Mouse (Mus musculus) heart, postnatal 14 days (tissue): ENCODE results near the gene Zfp513. TPM values are rescaled to one million over a fixed set of nuclear protein-coding genes. Genes with fewer than 3 reads are reported as not detected.
A peak's percentile ranks its signal among the peaks of the same experiment; 100 is the strongest.

Experiments used
- DNase-seq, 2 experiments: peaks; one replicate each; pipeline ENCODE4 v3.0.0; 2021 to 2022
- intact Hi-C: fragments of 180-260 bp; cut with DNase I; formaldehyde crosslinking; loops from one replicate; pipeline ENCODE4 v1.15.1; 2025
- total RNA-seq, 2 experiments: library from RNA; stranded (reverse); gene quantifications; 2 replicates each; pipeline ENCODE4 v1.2.3; 2021

Zfp513 gene
- total RNA-seq, 2 experiments from 2014 or later: 9.9 to 10.6 TPM

- DNase-seq: no peak
- intact Hi-C loops: loop anchor here (10.0 kb wide), 1 partner anchor 144 kb away; no protein-coding TSS in a partner anchor
Measured at GRCm38 (mm10) chr5:31181183-31181770, 20.8 kb downstream of the Zfp513 start.

- DNase-seq: peak; percentile 92 to 96
- intact Hi-C loops: loop anchor here (5.0 to 10.0 kb wide), 2 partner anchors 123 to 145 kb away; no protein-coding TSS in a partner anchor
Measured at GRCm38 (mm10) chr5:31179766-31180630, 22.1 kb downstream of the Zfp513 start, which contains the start of the genes Gm29609 and Gtf3c2. TSS of gene Gm29609 (minus strand) at chr5:31179911. TSS of gene Gtf3c2 (minus strand) at chr5:31180144.

- no peak for DNase-seq
- intact Hi-C loops: loop anchor here (5.0 kb wide), 1 partner anchor 122 kb away; no protein-coding TSS in a partner anchor
Measured at GRCm38 (mm10) chr5:31179301-31179765, 22.8 kb downstream of the Zfp513 start.

- intact Hi-C loops: no loop called here
- DNase-seq: no peak
Measured at GRCm38 (mm10) chr5:31168630-31169029, 33.5 kb downstream of the Zfp513 start.

- intact Hi-C loops: no loop called here
- no peak for DNase-seq
Measured at GRCm38 (mm10) chr5:31164878-31165277, 37.2 kb downstream of the Zfp513 start.

GRCm38 (mm10) chr5:31162462-31162861 lies 39.6 kb downstream of the Zfp513 start:
- intact Hi-C loops: no loop called here
- no peak for DNase-seq

- intact Hi-C loops: no loop called here
- DNase-seq: peak; percentile 81 to 84
Measured at GRCm38 (mm10) chr5:31154152-31154553, 48.0 kb downstream of the Zfp513 start, which contains the start of gene Mpv17. TSS of gene Mpv17 (minus strand) at chr5:31154251.

GRCm38 (mm10) chr5:31153516-31154151 lies 48.5 kb downstream of the Zfp513 start:
- intact Hi-C loops: no loop called here
- peak; percentile 15 to 40 for DNase-seq

GRCm38 (mm10) chr5:31151746-31152145 lies 50.4 kb downstream of the Zfp513 start:
- intact Hi-C loops: no loop called here

GRCm38 (mm10) chr5:31149781-31150180 lies 52.3 kb downstream of the Zfp513 start:
- intact Hi-C loops: no loop called here
- no peak for DNase-seq

More at GRCm38 (mm10) chr5:31151746-31152145, 50.4 kb downstream of the Zfp513 start:
- DNase-seq: peak; percentile 23 to 49

Other genes with a start within 250 kb of the Zfp513 start
- gene Preb, start 241.9 kb downstream of the Zfp513 start, total RNA-seq: 10 to 100 TPM; 74.1 to 79.3 TPM
- under 1 TPM; 0.51 to 0.55 TPM for gene Tcf23, start 233.6 kb downstream of the Zfp513 start, total RNA-seq
- 10 to 100 TPM; 51.4 to 51.8 TPM for gene Atraid, start 154.0 kb downstream of the Zfp513 start, total RNA-seq
- 1 to 10 TPM; 6.6 to 7.6 TPM for gene Slc5a6, start 153.4 kb downstream of the Zfp513 start, total RNA-seq
- 10 to 100 TPM; 13.5 to 14.8 TPM for gene Cad, start 147.5 kb downstream of the Zfp513 start, total RNA-seq
- gene Dnajc5g, start 96.0 kb downstream of the Zfp513 start, total RNA-seq: not detected
- gene Slc30a3, start 94.1 kb downstream of the Zfp513 start, total RNA-seq: under 1 TPM in 1 of 2 experiments, not detected in 1; 0.27 TPM
- gene Trim54, start 85.6 kb downstream of the Zfp513 start, total RNA-seq: 100 to 1,000 TPM; 102 to 129 TPM
- gene Ucn, start 63.5 kb downstream of the Zfp513 start, total RNA-seq: not detected
- 10 to 100 TPM; 55.1 to 56.0 TPM for gene Mpv17, start 48.1 kb downstream of the Zfp513 start, total RNA-seq
- under 1 TPM; 0.56 to 0.93 TPM for gene Gm29609, start 22.4 kb downstream of the Zfp513 start, total RNA-seq
- 10 to 100 TPM; 31.9 to 34.5 TPM for gene Gtf3c2, start 22.2 kb downstream of the Zfp513 start, total RNA-seq
- gene Snx17, start 9.1 kb downstream of the Zfp513 start, total RNA-seq: 10 to 100 TPM; 66.3 to 67.8 TPM
- 10 to 100 TPM; 48.4 to 62.3 TPM for gene Eif2b4, start 8.9 kb downstream of the Zfp513 start, total RNA-seq
- 10 to 100 TPM; 56.5 to 66.1 TPM for gene Ppm1g, start 18.4 kb upstream of the Zfp513 start, total RNA-seq
- 10 to 100 TPM; 73.1 to 75.0 TPM for gene Nrbp1, start 38.6 kb upstream of the Zfp513 start, total RNA-seq
- not detected for gene Gm9970, start 38.9 kb upstream of the Zfp513 start, total RNA-seq
- gene Krtcap3, start 49.4 kb upstream of the Zfp513 start, total RNA-seq: 1 to 10 TPM; 2.8 to 3.2 TPM
- gene Ift172, start 88.8 kb upstream of the Zfp513 start, total RNA-seq: 10 to 100 TPM; 37.2 to 42.3 TPM
- 1 to 10 TPM; 2.4 to 5.0 TPM for gene Fndc4, start 93.8 kb upstream of the Zfp513 start, total RNA-seq
- gene Gckr, start 95.1 kb upstream of the Zfp513 start, total RNA-seq: not detected